Mouse (Mus musculus): ENCODE measurements around the gene Svop. TPM values are rescaled to one million over a fixed set of nuclear protein-coding genes. Genes with fewer than 3 reads are reported as not detected.

Gene Svop
- total RNA-seq (2021): not detected
- long read RNA-seq, experiment 1, partial matches to known transcripts: 0 of 2 reads
- long read RNA-seq, experiment 1, other reads (novel, unspliced or antisense): 2 of 2 reads
- long read RNA-seq, experiment 2: 0 reads

DNA sequence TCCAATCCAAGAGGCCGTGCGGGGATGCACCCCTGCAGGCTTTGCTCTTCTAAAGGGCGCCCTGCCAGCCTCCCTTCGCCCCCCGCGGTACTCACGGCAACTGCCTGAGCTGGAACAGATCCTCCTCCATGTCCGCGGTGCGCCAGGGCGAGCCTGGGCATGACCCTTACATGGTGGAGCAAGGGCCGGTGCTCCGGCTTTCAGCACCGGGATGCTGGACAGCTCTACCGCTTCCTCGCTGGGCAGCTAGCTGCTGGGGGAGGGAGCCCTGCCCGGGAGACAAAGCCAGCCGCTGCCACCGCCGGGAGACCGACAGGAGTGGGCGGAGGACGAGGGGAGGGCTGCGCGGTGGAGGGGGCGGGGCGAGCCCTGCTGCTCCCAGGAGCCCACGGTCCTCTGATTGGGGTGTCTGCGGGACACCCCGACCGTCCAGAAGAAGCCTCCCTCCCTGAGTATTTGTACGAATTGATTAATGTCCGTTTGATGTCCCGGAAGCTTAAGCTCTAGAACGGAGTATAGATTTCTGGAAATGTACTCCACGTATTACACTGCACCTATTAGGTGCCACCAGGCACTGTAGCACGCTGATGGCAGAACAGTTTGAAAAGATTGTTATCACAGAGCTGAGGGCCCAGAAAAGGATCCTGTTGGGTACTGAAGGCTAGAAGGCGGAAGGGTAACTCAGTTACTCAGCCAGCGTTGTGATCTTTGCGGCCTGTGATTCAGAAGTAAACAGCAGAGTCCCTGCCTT, at the start of gene Svop:
Gene Svop (minus strand): TSS at position 514 of the 751 bp plus-strand sequence.
- peak; percentile 39 to 56 for DNase-seq
- intact Hi-C loops (cut with DNase I): no loop called here

GRCm38 (mm10) chr5:114139175-114139574, 47.8 kb upstream of the Svop start:
- DNase-seq: peak; percentile 45 to 62
- intact Hi-C loops (cut with DNase I): no loop called here

DNA sequence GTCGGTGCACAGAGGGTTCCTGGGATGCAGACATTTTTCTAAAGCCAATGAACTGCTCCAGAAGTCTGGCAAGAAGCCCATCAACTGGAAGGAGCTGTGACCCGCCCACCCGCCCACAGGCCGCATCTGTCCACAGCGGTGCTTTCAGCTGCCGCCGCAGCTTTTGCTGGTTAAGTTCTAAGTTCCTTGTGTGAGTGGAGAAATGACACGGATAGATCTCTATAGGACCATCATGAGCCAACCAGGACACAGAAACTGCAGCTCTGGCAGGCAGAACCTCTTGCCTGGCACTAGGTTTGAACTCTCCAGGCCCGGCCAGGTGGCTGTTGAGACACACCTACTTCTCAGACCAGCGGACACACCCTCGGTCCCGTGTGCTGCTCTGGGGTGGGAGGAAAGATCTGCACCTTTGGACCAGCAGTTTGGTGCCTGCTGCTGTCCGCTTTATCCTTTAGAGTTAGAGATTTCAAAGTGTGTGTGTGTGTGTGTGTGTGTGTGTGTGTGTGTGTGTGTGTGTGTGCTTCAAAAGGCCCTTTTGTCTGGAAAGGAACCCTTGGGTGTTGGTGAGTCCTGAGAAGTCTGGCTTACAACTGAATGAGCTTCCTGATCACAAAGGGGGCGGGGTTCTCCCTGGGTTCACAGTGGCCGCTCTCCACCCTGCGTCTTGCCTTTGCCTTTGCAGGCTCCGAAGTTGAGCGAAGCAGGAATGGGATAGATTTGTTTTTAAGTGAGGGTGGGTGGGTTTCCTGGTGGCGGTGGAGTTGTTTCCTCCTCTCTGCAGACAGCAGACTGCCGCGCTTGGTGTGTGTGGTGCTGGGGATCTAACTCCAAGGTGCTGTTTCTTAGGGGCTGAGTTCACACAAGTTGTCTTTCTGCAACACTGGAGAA, 47.2 kb upstream of the Svop start:
- no peak for DNase-seq
- intact Hi-C loops (cut with DNase I): no loop called here

DNA sequence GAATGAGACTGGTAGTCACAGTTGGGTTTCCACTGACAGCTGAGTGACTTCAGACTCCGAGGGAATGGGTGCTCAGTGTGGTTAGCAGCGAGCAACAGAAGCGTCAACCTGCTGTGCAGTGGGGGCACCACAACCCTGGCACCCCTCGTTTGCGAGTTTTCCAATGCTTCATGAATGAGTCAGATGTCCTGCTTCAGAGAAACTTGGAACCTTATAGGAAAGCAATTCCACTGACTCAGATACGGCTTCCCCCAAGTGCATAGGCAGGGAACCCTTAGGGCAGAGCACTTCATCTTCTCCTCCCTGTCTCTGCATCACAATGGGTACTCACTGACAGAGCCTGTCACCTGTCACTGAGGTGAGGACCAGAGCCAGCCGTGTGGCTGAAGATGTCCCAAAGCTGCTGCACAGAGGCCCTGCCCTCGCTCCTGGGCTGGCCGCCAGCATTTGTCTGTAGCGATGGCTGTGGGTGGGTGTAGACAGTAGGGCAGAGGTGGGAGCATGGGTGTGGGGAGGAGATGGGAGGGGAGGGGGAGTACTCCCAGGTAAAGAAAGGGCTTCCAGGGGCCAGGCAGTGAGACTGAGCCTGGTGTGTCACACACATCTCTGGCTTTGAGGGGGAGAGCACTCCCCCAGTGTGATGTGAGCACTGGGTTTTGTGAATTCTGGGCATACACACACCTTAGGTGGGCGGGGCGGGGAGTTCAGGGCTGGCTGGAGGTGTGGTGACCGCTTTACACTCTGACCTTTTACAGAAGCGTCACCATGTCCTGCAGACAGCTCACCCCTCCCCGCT, 46.3 kb upstream of the Svop start:
- DNase-seq: no peak
- intact Hi-C loops (cut with DNase I): no loop called here

- intact Hi-C loops (cut with DNase I): no loop called here
- DNase-seq: no peak
Measured at GRCm38 (mm10) chr5:114135516-114135915, 44.1 kb upstream of the Svop start.

- DNase-seq: peak; percentile 47 to 53
- intact Hi-C loops (cut with DNase I): no loop called here
Measured at GRCm38 (mm10) chr5:114134091-114134534, 42.7 kb upstream of the Svop start.

DNA sequence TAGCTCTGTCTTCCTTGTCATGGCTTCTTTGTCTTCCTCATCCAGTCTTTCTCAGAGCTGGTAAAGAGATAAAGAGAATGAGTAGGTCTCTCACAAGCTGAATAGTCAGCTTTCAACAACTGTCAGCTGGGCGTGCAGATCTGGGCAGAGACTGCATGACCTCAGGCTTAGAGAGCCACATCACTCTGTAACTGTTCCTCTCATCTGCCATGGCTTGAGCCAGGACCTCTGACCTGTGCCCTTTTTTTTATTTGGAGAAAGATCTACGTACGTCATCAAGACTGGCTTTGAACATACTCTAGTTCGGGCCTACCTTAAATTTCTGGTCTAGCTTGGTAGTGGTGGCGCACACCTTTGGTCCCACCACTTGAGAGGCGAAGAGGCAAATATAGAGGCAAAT, 41.5 kb upstream of the Svop start:
- no peak for DNase-seq
- intact Hi-C loops (cut with DNase I): loop anchor here (2.0 kb wide), 1 partner anchor 46 kb away; no protein-coding TSS in a partner anchor

GRCm38 (mm10) chr5:114131521-114131840, 40.1 kb upstream of the Svop start:
- intact Hi-C loops (cut with DNase I): no loop called here
- peak in 1 of 2 experiments; percentile 46 for DNase-seq

DNA sequence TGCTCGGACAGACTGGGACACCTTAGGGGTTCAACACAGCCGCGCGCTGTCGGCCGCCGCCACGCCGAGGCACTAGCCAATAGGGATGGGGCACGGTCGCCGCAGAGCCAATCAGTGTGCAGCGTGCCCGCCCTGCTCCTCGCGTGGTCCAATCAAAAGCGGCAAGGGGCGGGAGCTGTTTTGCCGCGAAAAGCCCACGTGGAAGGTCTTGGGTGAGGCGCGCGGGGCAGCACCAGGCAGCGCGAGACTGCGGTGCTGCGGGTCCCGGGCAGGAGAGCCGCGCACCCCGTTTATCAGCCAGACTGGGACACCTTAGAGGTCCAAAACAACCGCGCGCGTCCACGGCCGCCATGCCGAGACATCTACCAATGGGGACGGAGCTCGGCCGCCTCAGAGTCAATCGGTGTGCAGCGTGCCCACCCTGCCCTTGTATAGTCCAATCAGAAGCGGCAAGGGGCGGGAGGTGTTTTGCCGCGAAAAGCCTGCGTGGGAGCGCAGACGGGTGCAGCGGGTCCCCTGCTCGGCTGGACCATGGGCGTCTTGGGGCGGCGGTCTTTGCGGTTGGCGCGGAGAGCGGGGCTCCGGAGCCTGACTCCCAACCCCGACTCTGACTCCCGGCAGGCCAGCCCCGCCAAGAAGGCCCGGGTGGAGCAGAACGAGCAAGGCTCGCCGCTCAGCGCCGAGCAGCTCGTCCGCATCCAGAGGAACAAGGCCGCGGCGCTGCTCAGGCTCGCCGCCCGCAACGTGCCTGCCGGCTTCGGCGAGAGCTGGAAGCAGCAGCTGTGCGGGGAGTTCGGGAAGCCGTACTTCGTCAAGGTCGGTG, 39.5 kb upstream of the Svop start:
- peak; percentile 89 to 92 for DNase-seq
- intact Hi-C loops (cut with DNase I): no loop called here

- intact Hi-C loops (cut with DNase I): no loop called here
- DNase-seq: no peak
Measured at GRCm38 (mm10) chr5:114130211-114130605, 38.8 kb upstream of the Svop start, which contains the start of gene Ung. Ung (plus strand) TSS chr5:114130386.

DNA sequence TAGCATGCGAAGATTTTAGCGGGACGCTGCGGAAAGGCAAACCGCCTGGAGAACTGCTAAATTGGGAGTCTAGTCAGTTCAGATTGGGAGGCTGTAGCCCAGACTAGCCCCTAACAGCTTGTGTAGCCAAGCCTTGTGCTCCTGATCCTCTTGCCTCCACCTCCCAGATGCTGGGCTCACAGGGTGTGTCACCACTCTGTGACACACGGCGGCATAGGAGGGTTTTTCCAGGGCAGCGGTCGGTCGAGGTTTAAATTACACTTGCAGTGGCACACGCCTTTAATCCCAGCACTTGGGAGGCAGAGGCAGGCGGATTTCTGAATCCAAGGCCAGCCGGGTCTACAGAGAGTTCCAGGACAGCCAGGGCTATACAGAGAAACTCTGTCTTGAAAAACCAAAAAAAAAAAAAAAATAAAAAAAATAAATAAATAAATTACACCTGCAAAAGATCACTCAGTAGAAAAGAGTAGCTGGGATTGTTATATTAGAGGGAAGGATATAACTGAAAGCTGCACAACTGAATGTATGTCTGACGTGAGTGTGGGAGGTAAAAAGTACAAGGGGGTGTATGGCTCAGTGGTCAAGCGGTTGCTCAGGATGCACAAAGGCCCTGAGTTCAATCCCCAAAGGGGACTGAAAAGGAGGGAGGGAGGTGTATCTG, 38.3 kb upstream of the Svop start:
- intact Hi-C loops (cut with DNase I): no loop called here
- no peak for DNase-seq

GRCm38 (mm10) chr5:114127374-114128349, 36.3 kb upstream of the Svop start, which contains the start of gene Alkbh2:
Alkbh2 (minus strand) TSS chr5:114128218.
- peak; percentile 69 to 72 for DNase-seq
- intact Hi-C loops (cut with DNase I): no loop called here

- intact Hi-C loops (cut with DNase I): no loop called here
Measured at GRCm38 (mm10) chr5:114126499-114127244, 35.3 kb upstream of the Svop start.

DNA sequence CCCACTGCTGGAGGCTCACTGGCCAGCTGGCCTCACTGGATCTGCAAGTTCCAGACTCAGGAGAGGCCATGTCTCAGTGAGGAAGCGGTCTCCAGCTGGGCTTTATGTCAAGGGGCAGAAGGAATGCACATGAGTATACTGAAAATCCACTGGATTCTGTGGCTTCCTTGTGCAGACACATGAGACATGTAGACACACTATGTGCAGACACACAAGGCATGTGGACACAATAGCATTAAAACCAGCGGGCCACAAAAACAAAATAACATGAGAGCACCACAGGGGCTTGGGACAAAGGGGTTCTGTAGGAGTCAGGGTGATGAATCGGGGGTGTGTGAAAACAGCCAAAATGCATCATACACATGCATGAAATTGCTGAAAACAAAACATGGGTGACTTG, 34.6 kb upstream of the Svop start:
- intact Hi-C loops (cut with DNase I): no loop called here
- no peak for DNase-seq

More at GRCm38 (mm10) chr5:114126499-114127244, 35.3 kb upstream of the Svop start:
- DNase-seq: no peak

DNA sequence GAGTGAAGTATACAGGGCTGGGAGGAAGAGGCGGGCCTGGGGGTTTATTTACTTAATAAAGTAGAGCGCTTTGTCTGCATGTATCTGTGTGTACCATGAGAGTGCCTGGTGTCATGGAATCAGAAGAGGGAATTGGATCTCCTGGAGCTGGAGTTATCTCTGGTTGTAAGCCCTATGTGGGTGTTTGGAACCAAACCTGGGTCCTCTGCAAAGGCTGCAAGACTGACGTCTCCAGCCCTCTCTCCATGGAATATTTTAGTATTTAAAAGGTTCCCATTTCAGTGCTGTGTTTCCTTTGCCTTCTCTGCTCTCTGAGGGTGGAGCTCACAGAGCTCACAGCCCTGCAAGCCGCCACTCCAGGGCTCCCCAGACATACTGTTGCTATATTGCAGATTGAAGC, 28.4 kb upstream of the Svop start:
- intact Hi-C loops (cut with DNase I): no loop called here
- DNase-seq: no peak

DNA sequence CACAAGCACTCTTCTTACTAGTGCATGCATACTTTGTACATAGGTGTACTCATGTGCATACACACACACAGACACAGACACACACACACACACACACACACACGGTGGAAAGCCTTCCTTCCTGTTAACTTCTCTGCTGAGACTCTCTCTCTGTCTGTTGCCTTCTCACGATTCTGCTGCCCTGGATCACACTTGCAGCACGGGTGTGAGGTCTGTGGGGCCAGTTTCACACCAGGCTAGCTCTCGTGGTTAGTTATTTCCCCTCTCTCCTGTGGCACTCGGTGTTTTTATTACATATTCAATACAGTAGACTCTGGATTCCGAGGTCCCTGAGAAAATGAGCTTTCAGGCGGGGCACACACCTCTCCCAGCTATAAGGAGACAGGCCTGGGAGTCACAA, 25.2 kb upstream of the Svop start:
- DNase-seq: no peak
- intact Hi-C loops (cut with DNase I): no loop called here

GRCm38 (mm10) chr5:114115030-114115429, 23.7 kb upstream of the Svop start:
- no peak for DNase-seq
- intact Hi-C loops (cut with DNase I): no loop called here

Measured in gastrocnemius, postnatal 36 days (tissue).